Mouse (Mus musculus): ENCODE measurements at regions not wholly inside any gene's neighbourhood (a gene's known extent, or its start where the extent isn't known, plus 50 kb on each side); places are given as distances from the start of the nearest gene placed in this dataset.

DNA sequence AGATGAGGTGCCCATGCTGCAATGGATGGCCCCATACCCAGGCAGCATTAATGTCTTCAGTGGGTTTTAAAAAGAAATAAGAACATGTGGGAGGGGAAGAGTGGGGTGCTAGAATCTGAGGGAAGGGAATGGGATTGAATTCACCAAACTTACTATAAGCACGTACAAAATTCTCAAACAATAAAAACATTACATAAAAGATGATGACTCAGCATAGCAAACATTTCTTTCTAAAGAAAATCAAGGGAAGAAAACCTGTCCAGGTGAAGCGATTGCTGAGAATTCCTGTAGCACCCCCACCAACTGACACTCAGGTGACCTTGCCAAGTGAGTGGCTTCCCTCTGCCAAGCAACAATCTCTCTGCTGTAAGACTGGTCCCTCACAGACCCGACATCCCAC lies 989.2 kb downstream of the Ttll7 start:
- TF ChIP-seq POLR2A (IDR thresholded peaks at IDR 0.05; ENCODE audit: borderline replicate concordance, low read depth, low read length) (no peak), CTCF (IDR thresholded peaks at IDR 0.05; ENCODE audit: low read depth, low read length) (no peak)
